Mouse (Mus musculus) neural tube, embryonic 15.5 days (tissue): ENCODE measurements around the gene Creld1. TPM values are rescaled to one million over a fixed set of nuclear protein-coding genes. Genes with fewer than 3 reads are reported as not detected.

Source experiments
- ATAC-seq: fragments of 200-750 bp; cut with Nextera tagmentation; 2 replicates; pipeline ENCODE4 v1.8.0; 2017; ENCODE audit warnings: mild to moderate bottlenecking, moderate TSS enrichment, moderate library complexity; ENCODE audit not compliant: low FRiP score
- H3K27ac ChIP-seq: fragments of 300-500 bp; sonication (generic); replicated peaks from 2 replicates; pipeline ENCODE4 v1.5.1; 2015; ENCODE audit warnings: mild to moderate bottlenecking, inconsistent platforms
- H3K27me3 ChIP-seq: fragments of 300-500 bp; sonication (generic); replicated peaks from 2 replicates; pipeline ENCODE4 v1.6.1; 2015; ENCODE audit warnings: inconsistent platforms
- H3K36me3 ChIP-seq: fragments of 300-500 bp; sonication (generic); 2 replicates; pipeline ENCODE4 v1.6.1; 2015; ENCODE audit warnings: inconsistent platforms
- H3K4me1 ChIP-seq: fragments of 300-500 bp; sonication (generic); 2 replicates; pipeline ENCODE4 v1.6.1; 2015; ENCODE audit warnings: inconsistent platforms
- H3K4me2 ChIP-seq: fragments of 300-500 bp; sonication (generic); 2 replicates; pipeline ENCODE4 v1.6.1; 2015; ENCODE audit warnings: inconsistent platforms, mild to moderate bottlenecking, moderate library complexity
- H3K4me3 ChIP-seq: fragments of 300-500 bp; sonication (generic); replicated peaks from 2 replicates; pipeline ENCODE4 v1.5.1; 2015; ENCODE audit warnings: mild to moderate bottlenecking, inconsistent platforms
- H3K9ac ChIP-seq: fragments of 300-500 bp; sonication (generic); replicated peaks from 2 replicates; pipeline ENCODE4 v1.6.1; 2015; ENCODE audit warnings: mild to moderate bottlenecking, inconsistent platforms
- H3K9me3 ChIP-seq: fragments of 300-500 bp; sonication (generic); replicated peaks from 2 replicates; pipeline ENCODE4 v1.6.1; 2016; ENCODE audit warnings: inconsistent platforms
- WGBS: fragments of 180-500 bp; shearing (Covaris S2); methylation state at CpG from one replicate; pipeline ENCODE4 v1.1.7; 2015; ENCODE audit warnings: mixed read lengths; 5-methylcytosine and 5-hydroxymethylcytosine counted together
- polyA plus RNA-seq: library from polyadenylated mRNA; unstranded; fragments of >200 nt; fragmentation: Nextera tagmentation; extraction: Ambion mirVana; gene quantifications from 2 replicates; pipeline ENCODE4 v1.2.1, GENCODE M21; 2015

The Creld1 gene
- polyA plus RNA-seq, 1 experiment from 2014 or later: 106 TPM

- no peak for ATAC-seq
- Histone ChIP-seq H3K9ac (no peak overlapping the region), H3K4me2 (no peak overlapping the region), H3K9me3 (no peaks in the 10 kb centered on the region), H3K4me1 (peaks cover 19% of the 10 kb centered on the region), H3K27me3 (peaks cover 29% of the 10 kb centered on the region), H3K36me3 (no peaks in the 10 kb centered on the region), H3K4me3 (no peak overlapping the region), H3K27ac (no peak overlapping the region)
- WGBS: 65% methylated on average over 10 of the region's 10 CpGs
Measured at GRCm38 (mm10) chr6:113472061-113472460, 11.0 kb upstream of the Creld1 start.

- no peak overlapping the region for H3K4me2 ChIP-seq
- H3K9ac ChIP-seq: no peak overlapping the region
- no peaks in the 10 kb centered on the region for H3K36me3 ChIP-seq
- no peak overlapping the region for H3K4me3 ChIP-seq
- no peak for ATAC-seq
- no peak overlapping the region for H3K27ac ChIP-seq
- H3K27me3 ChIP-seq: peaks cover 29% of the 10 kb centered on the region
- peaks cover 19% of the 10 kb centered on the region for H3K4me1 ChIP-seq
- no peaks in the 10 kb centered on the region for H3K9me3 ChIP-seq
- WGBS: 79% methylated on average over 2 of the region's 2 CpGs
Measured at GRCm38 (mm10) chr6:113473246-113473645, 9.9 kb upstream of the Creld1 start.

GRCm38 (mm10) chr6:113473715-113474114, 9.4 kb upstream of the Creld1 start:
- ATAC-seq: no peak
- H3K4me2 ChIP-seq: no peak overlapping the region
- no peaks in the 10 kb centered on the region for H3K9me3 ChIP-seq
- peaks cover 19% of the 10 kb centered on the region for H3K4me1 ChIP-seq
- peaks cover 27% of the 10 kb centered on the region for H3K27me3 ChIP-seq
- no peaks in the 10 kb centered on the region for H3K36me3 ChIP-seq
- WGBS: 83% methylated on average over 6 of the region's 6 CpGs
- H3K9ac ChIP-seq: no peak overlapping the region
- no peak overlapping the region for H3K27ac ChIP-seq
- H3K4me3 ChIP-seq: no peak overlapping the region

- H3K4me1 ChIP-seq: peaks cover 11% of the 10 kb centered on the region
- H3K9ac ChIP-seq: no peak overlapping the region
- ATAC-seq: no peak
- no peak overlapping the region for H3K4me3 ChIP-seq
- no peaks in the 10 kb centered on the region for H3K9me3 ChIP-seq
- H3K36me3 ChIP-seq: no peaks in the 10 kb centered on the region
- H3K27me3 ChIP-seq: no peaks in the 10 kb centered on the region; the same call in 1 of the 2 replicates
- H3K27ac ChIP-seq: no peak overlapping the region
- 28% methylated on average over 7 of the region's 7 CpGs for WGBS
- no peak overlapping the region for H3K4me2 ChIP-seq
Measured at GRCm38 (mm10) chr6:113477353-113477752, 5.7 kb upstream of the Creld1 start.

GRCm38 (mm10) chr6:113478906-113479305, 4.2 kb upstream of the Creld1 start:
- H3K36me3 ChIP-seq: no peaks in the 10 kb centered on the region
- 79% methylated on average over 10 of the region's 10 CpGs for WGBS
- H3K4me3 ChIP-seq: no peak overlapping the region
- H3K27ac ChIP-seq: no peak overlapping the region
- no peaks in the 10 kb centered on the region for H3K9me3 ChIP-seq
- no peak overlapping the region for H3K9ac ChIP-seq
- H3K4me2 ChIP-seq: no peak overlapping the region
- peaks cover 17% of the 10 kb centered on the region for H3K4me1 ChIP-seq
- no peaks in the 10 kb centered on the region; the same call in 1 of the 2 replicates for H3K27me3 ChIP-seq
- no peak for ATAC-seq

GRCm38 (mm10) chr6:113480555-113481373, 2.3 kb upstream of the Creld1 start:
- Histone ChIP-seq H3K27me3 (no peaks in the 10 kb centered on the region; the same call in 1 of the 2 replicates), H3K27ac (no peak overlapping the region), H3K4me2 (no peak overlapping the region), H3K4me3 (no peak overlapping the region), H3K4me1 (peaks cover 35% of the 10 kb centered on the region), H3K9ac (no peak overlapping the region), H3K9me3 (no peaks in the 10 kb centered on the region), H3K36me3 (no peaks in the 10 kb centered on the region)
- 67% methylated on average over 18 of the region's 18 CpGs for WGBS
- no peak for ATAC-seq

GRCm38 (mm10) chr6:113482477-113483099, 509 bp upstream of the Creld1 start:
- no peaks in the 10 kb centered on the region for H3K36me3 ChIP-seq
- H3K4me3 ChIP-seq: peak overlapping the region; percentile 55
- peak overlapping the region; percentile 90 for H3K27ac ChIP-seq
- no peaks in the 10 kb centered on the region; the same call in 1 of the 2 replicates for H3K27me3 ChIP-seq
- peak; percentile 78 for ATAC-seq
- WGBS: under 1% methylated on average over 65 of the region's 65 CpGs
- H3K9me3 ChIP-seq: no peaks in the 10 kb centered on the region
- peak overlapping the region; percentile 89 for H3K9ac ChIP-seq
- peak overlapping the region; percentile 78 for H3K4me2 ChIP-seq
- H3K4me1 ChIP-seq: peaks cover 45% of the 10 kb centered on the region

GRCm38 (mm10) chr6:113483729-113484128, 632 bp downstream of the Creld1 start:
- Histone ChIP-seq H3K4me1 (peaks cover 50% of the 10 kb centered on the region), H3K27me3 (no peaks in the 10 kb centered on the region; the same call in 1 of the 2 replicates), H3K9me3 (no peaks in the 10 kb centered on the region), H3K4me3 (peak overlapping the region; percentile 55), H3K4me2 (peak overlapping the region; percentile 78), H3K27ac (peak overlapping the region; percentile 90), H3K9ac (peak overlapping the region; percentile 89), H3K36me3 (peaks cover 9% of the 10 kb centered on the region)
- peak; percentile 55 for ATAC-seq
- 8% methylated on average over 10 of the region's 10 CpGs for WGBS

GRCm38 (mm10) chr6:113487125-113487576, 4.1 kb downstream of the Creld1 start:
- Histone ChIP-seq H3K4me3 (no peak overlapping the region), H3K9ac (no peak overlapping the region), H3K27me3 (no peaks in the 10 kb centered on the region), H3K9me3 (no peaks in the 10 kb centered on the region), H3K27ac (no peak overlapping the region), H3K4me1 (peaks cover 41% of the 10 kb centered on the region), H3K4me2 (no peak overlapping the region), H3K36me3 (peaks cover 37% of the 10 kb centered on the region)
- 50% methylated on average over 7 of the region's 7 CpGs for WGBS
- ATAC-seq: no peak

GRCm38 (mm10) chr6:113489410-113489809, 6.3 kb downstream of the Creld1 start:
- ATAC-seq: no peak

GRCm38 (mm10) chr6:113492101-113492864, 9.2 kb downstream of the Creld1 start:
- no peak for ATAC-seq
- Histone ChIP-seq H3K27me3 (peaks cover 10% of the 10 kb centered on the region), H3K9ac (no peak overlapping the region), H3K4me3 (no peak overlapping the region), H3K27ac (no peak overlapping the region), H3K36me3 (peaks cover 50% of the 10 kb centered on the region), H3K4me1 (peaks cover 24% of the 10 kb centered on the region), H3K9me3 (no peaks in the 10 kb centered on the region), H3K4me2 (no peak overlapping the region)
- 82% methylated on average over 24 of the region's 24 CpGs for WGBS

More at GRCm38 (mm10) chr6:113489410-113489809, 6.3 kb downstream of the Creld1 start:
- H3K4me1 ChIP-seq: peaks cover 33% of the 10 kb centered on the region
- H3K9ac ChIP-seq: no peak overlapping the region
- H3K9me3 ChIP-seq: no peaks in the 10 kb centered on the region
- H3K4me3 ChIP-seq: no peak overlapping the region
- H3K36me3 ChIP-seq: peaks cover 48% of the 10 kb centered on the region
- H3K4me2 ChIP-seq: no peak overlapping the region
- WGBS: 94% methylated on average over 14 of the region's 14 CpGs
- H3K27me3 ChIP-seq: no peaks in the 10 kb centered on the region
- H3K27ac ChIP-seq: no peak overlapping the region
